Mouse (Mus musculus): ENCODE data around the gene Lmnb2. TPM values are rescaled to one million over a fixed set of nuclear protein-coding genes. Genes with fewer than 3 reads are reported as not detected.

Lmnb2 gene
- polyA plus RNA-seq (2014; fragmentation: Illumina TruSeq; extraction: RNeasy Lipid Tissue Mini Kit (QIAGEN cat#74804); ENCODE audit: low read depth, low replicate concordance), result 1.6 TPM

GRCm38 (mm10) chr10:80917779-80918434 is at the start of gene Lmnb2:
Gene Lmnb2, minus strand, starts transcription at chr10:80918245.

GRCm38 (mm10) chr10:80929299-80930226 is 11.5 kb upstream of the Lmnb2 start, which contains the start of gene Gadd45b:
Gene Gadd45b, plus strand, starts transcription at chr10:80930073.

GRCm38 (mm10) chr10:80900318-80901247 is 17.5 kb downstream of the Lmnb2 start, which contains the start of gene Timm13:
Gene Timm13, minus strand, starts transcription at chr10:80900969.

GRCm38 (mm10) chr10:80871581-80871980 is 46.5 kb downstream of the Lmnb2 start, which contains the start of gene Tmprss9:
Gene Tmprss9, plus strand, starts transcription at chr10:80871848.

GRCm38 (mm10) chr10:80854913-80855748 is 62.9 kb downstream of the Lmnb2 start, which contains the start of the genes Lsm7 and Sppl2b:
Gene Lsm7, minus strand, starts transcription at chr10:80855209.
Gene Sppl2b, plus strand, starts transcription at chr10:80855275.

Other genes starting within 250 kb of the Lmnb2 start
- gene Mknk2, start 240.1 kb downstream of the Lmnb2 start, polyA plus RNA-seq (2014; fragmentation: Illumina TruSeq; extraction: RNeasy Lipid Tissue Mini Kit (QIAGEN cat#74804); ENCODE audit: low read depth, low replicate concordance), result 1.7 TPM
- gene Mob3a, start 216.3 kb downstream of the Lmnb2 start, polyA plus RNA-seq (2014; fragmentation: Illumina TruSeq; extraction: RNeasy Lipid Tissue Mini Kit (QIAGEN cat#74804); ENCODE audit: low read depth, low replicate concordance), result 2.6 TPM
- gene Izumo4, start 216.1 kb downstream of the Lmnb2 start, polyA plus RNA-seq (2014; fragmentation: Illumina TruSeq; extraction: RNeasy Lipid Tissue Mini Kit (QIAGEN cat#74804); ENCODE audit: low read depth, low replicate concordance), result 20.6 TPM
- 18.3 TPM for gene Ap3d1, start 176.0 kb downstream of the Lmnb2 start, polyA plus RNA-seq (2014; fragmentation: Illumina TruSeq; extraction: RNeasy Lipid Tissue Mini Kit (QIAGEN cat#74804); ENCODE audit: low read depth, low replicate concordance)
- 7.6 TPM for gene Dot1l, start 163.0 kb downstream of the Lmnb2 start, polyA plus RNA-seq (2014; fragmentation: Illumina TruSeq; extraction: RNeasy Lipid Tissue Mini Kit (QIAGEN cat#74804); ENCODE audit: low read depth, low replicate concordance)
- 5.3 TPM for gene Sf3a2, start 120.0 kb downstream of the Lmnb2 start, polyA plus RNA-seq (2014; fragmentation: Illumina TruSeq; extraction: RNeasy Lipid Tissue Mini Kit (QIAGEN cat#74804); ENCODE audit: low read depth, low replicate concordance)
- gene Plekhj1, start 119.6 kb downstream of the Lmnb2 start, polyA plus RNA-seq (2014; fragmentation: Illumina TruSeq; extraction: RNeasy Lipid Tissue Mini Kit (QIAGEN cat#74804); ENCODE audit: low read depth, low replicate concordance), result 3.8 TPM
- gene Amh, start 113.0 kb downstream of the Lmnb2 start, polyA plus RNA-seq (2014; fragmentation: Illumina TruSeq; extraction: RNeasy Lipid Tissue Mini Kit (QIAGEN cat#74804); ENCODE audit: low read depth, low replicate concordance), result not detected
- not detected for gene Jsrp1, start 104.7 kb downstream of the Lmnb2 start, polyA plus RNA-seq (2014; fragmentation: Illumina TruSeq; extraction: RNeasy Lipid Tissue Mini Kit (QIAGEN cat#74804); ENCODE audit: low read depth, low replicate concordance)
- gene Oaz1, start 91.6 kb downstream of the Lmnb2 start, polyA plus RNA-seq (2014; fragmentation: Illumina TruSeq; extraction: RNeasy Lipid Tissue Mini Kit (QIAGEN cat#74804); ENCODE audit: low read depth, low replicate concordance), result 30.7 TPM
- gene Lingo3, start 74.2 kb downstream of the Lmnb2 start, polyA plus RNA-seq (2014; fragmentation: Illumina TruSeq; extraction: RNeasy Lipid Tissue Mini Kit (QIAGEN cat#74804); ENCODE audit: low read depth, low replicate concordance), result 0.06 TPM
- gene Lsm7, start 63.0 kb downstream of the Lmnb2 start, polyA plus RNA-seq (2014; fragmentation: Illumina TruSeq; extraction: RNeasy Lipid Tissue Mini Kit (QIAGEN cat#74804); ENCODE audit: low read depth, low replicate concordance), result 2.3 TPM
- 1.7 TPM for gene Sppl2b, start 63.0 kb downstream of the Lmnb2 start, polyA plus RNA-seq (2014; fragmentation: Illumina TruSeq; extraction: RNeasy Lipid Tissue Mini Kit (QIAGEN cat#74804); ENCODE audit: low read depth, low replicate concordance)
- not detected for gene Tmprss9, start 46.4 kb downstream of the Lmnb2 start, polyA plus RNA-seq (2014; fragmentation: Illumina TruSeq; extraction: RNeasy Lipid Tissue Mini Kit (QIAGEN cat#74804); ENCODE audit: low read depth, low replicate concordance)
- gene Timm13, start 17.3 kb downstream of the Lmnb2 start, polyA plus RNA-seq (2014; fragmentation: Illumina TruSeq; extraction: RNeasy Lipid Tissue Mini Kit (QIAGEN cat#74804); ENCODE audit: low read depth, low replicate concordance), result not detected
- gene Gadd45b, start 11.8 kb upstream of the Lmnb2 start, polyA plus RNA-seq (2014; fragmentation: Illumina TruSeq; extraction: RNeasy Lipid Tissue Mini Kit (QIAGEN cat#74804); ENCODE audit: low read depth, low replicate concordance), result 3.8 TPM
- 0.27 TPM for gene Gng7, start 96.7 kb upstream of the Lmnb2 start, polyA plus RNA-seq (2014; fragmentation: Illumina TruSeq; extraction: RNeasy Lipid Tissue Mini Kit (QIAGEN cat#74804); ENCODE audit: low read depth, low replicate concordance)
- 0.17 TPM for gene Diras1, start 107.4 kb upstream of the Lmnb2 start, polyA plus RNA-seq (2014; fragmentation: Illumina TruSeq; extraction: RNeasy Lipid Tissue Mini Kit (QIAGEN cat#74804); ENCODE audit: low read depth, low replicate concordance)
- gene Slc39a3, start 119.2 kb upstream of the Lmnb2 start, polyA plus RNA-seq (2014; fragmentation: Illumina TruSeq; extraction: RNeasy Lipid Tissue Mini Kit (QIAGEN cat#74804); ENCODE audit: low read depth, low replicate concordance), result 0.71 TPM
- 3.3 TPM for gene Sgta, start 141.9 kb upstream of the Lmnb2 start, polyA plus RNA-seq (2014; fragmentation: Illumina TruSeq; extraction: RNeasy Lipid Tissue Mini Kit (QIAGEN cat#74804); ENCODE audit: low read depth, low replicate concordance)
- gene Thop1, start 151.8 kb upstream of the Lmnb2 start, polyA plus RNA-seq (2014; fragmentation: Illumina TruSeq; extraction: RNeasy Lipid Tissue Mini Kit (QIAGEN cat#74804); ENCODE audit: low read depth, low replicate concordance), result 3.0 TPM
- gene Creb3l3, start 180.6 kb upstream of the Lmnb2 start, polyA plus RNA-seq (2014; fragmentation: Illumina TruSeq; extraction: RNeasy Lipid Tissue Mini Kit (QIAGEN cat#74804); ENCODE audit: low read depth, low replicate concordance), result 0.08 TPM
- 3.2 TPM for gene Map2k2, start 187.7 kb upstream of the Lmnb2 start, polyA plus RNA-seq (2014; fragmentation: Illumina TruSeq; extraction: RNeasy Lipid Tissue Mini Kit (QIAGEN cat#74804); ENCODE audit: low read depth, low replicate concordance)
- 1.8 TPM for gene Zbtb7a, start 217.0 kb upstream of the Lmnb2 start, polyA plus RNA-seq (2014; fragmentation: Illumina TruSeq; extraction: RNeasy Lipid Tissue Mini Kit (QIAGEN cat#74804); ENCODE audit: low read depth, low replicate concordance)
- 0.78 TPM for gene Pias4, start 249.7 kb upstream of the Lmnb2 start, polyA plus RNA-seq (2014; fragmentation: Illumina TruSeq; extraction: RNeasy Lipid Tissue Mini Kit (QIAGEN cat#74804); ENCODE audit: low read depth, low replicate concordance)